Mouse (Mus musculus): Measurements from ENCODE around the gene Cnpy3.

DNA sequence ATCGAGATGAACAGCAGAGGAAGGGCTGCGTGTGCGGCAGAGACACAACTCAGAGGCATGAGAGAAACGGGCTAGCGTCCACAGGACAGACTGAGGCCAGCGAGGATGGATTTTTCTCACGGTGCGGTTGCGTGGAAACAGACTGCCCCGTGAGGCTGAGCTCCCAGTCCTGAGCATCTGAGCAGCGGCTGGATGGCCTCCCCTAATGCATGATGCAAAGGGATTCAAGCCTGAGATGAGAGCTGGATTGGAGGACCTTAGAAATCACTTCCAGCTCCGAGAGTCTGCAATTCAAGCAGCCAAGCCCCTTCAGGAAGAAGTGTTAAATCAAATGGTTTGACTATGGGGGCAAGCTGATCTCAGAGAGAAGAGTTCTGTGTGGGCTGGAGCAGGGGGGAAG, 50.5 kb downstream of the Cnpy3 start:
- TF ChIP-seq CTCF (IDR thresholded peaks at IDR 0.05; ENCODE audit: borderline replicate concordance, control insufficient read depth, extremely low read depth, insufficient read depth, low read length, poor library complexity) = no peak
- no peak for TF ChIP-seq POLR2A (IDR thresholded peaks at IDR 0.05; ENCODE audit: control insufficient read depth, extremely low read depth, insufficient read depth, low read length, poor library complexity)

Data from thymus, adult 2 months (tissue).